Mouse (Mus musculus) erythroblast, embryonic 14.5 days (primary cell): ENCODE data around the gene Mgarp.

Experiments used
- GATA1 ChIP-seq: IDR thresholded peaks from 2 replicates; pipeline ENCODE4 v1.6.1; 2012; ENCODE audit warnings: low read length, inconsistent platforms, mixed read lengths
- TAL1 ChIP-seq: IDR thresholded peaks from 3 replicates; pipeline ENCODE4 v1.6.1; 2012; ENCODE audit warnings: low read length, inconsistent platforms, mixed read lengths

- TF ChIP-seq GATA1 (no peak), TAL1 (no peak)
Measured at GRCm38 (mm10) chr3:51358660-51359557, 37.6 kb downstream of the Mgarp start.
